Mouse (Mus musculus) forebrain, embryonic 16.5 days (tissue): ENCODE results near the gene Gm8978. TPM values are rescaled to one million over a fixed set of nuclear protein-coding genes. Genes with fewer than 3 reads are reported as not detected.
"Not testable (repeated sequence)": the region's sequence is repeated elsewhere in the genome, so short reads cannot be mapped to it uniquely, and the experiment has no call there.

Source experiments
- ATAC-seq: fragments of 200-750 bp; cut with Nextera tagmentation; 2 replicates; pipeline ENCODE4 v1.8.0; 2017; ENCODE audit warnings: mild to moderate bottlenecking, moderate library complexity
- H3K27ac ChIP-seq: fragments of 300-500 bp; sonication (generic); 2 replicates; pipeline ENCODE4 v1.5.1; 2014; ENCODE audit warnings: low read length, control low read depth
- H3K27me3 ChIP-seq: fragments of 300-500 bp; sonication (generic); replicated peaks from 2 replicates; pipeline ENCODE4 v1.6.1; 2014; ENCODE audit warnings: low read length; ENCODE audit not compliant: control insufficient read depth, insufficient read depth
- H3K36me3 ChIP-seq: fragments of 300-500 bp; sonication (generic); 2 replicates; pipeline ENCODE4 v1.6.1; 2014; ENCODE audit not compliant: control insufficient read depth, insufficient read depth
- H3K4me1 ChIP-seq: fragments of 300-500 bp; sonication (generic); replicated peaks from 2 replicates; pipeline ENCODE4 v1.6.1; 2014; ENCODE audit warnings: low read length; ENCODE audit not compliant: control insufficient read depth, insufficient read depth
- H3K4me2 ChIP-seq: fragments of 300-500 bp; sonication (generic); 2 replicates; pipeline ENCODE4 v1.6.1; 2014; ENCODE audit warnings: mild to moderate bottlenecking, low read length, control low read depth
- H3K4me3 ChIP-seq: fragments of 300-500 bp; sonication (generic); replicated peaks from 2 replicates; pipeline ENCODE4 v1.5.1; 2014; ENCODE audit warnings: mild to moderate bottlenecking, low read length, control low read depth
- H3K9ac ChIP-seq: fragments of 300-500 bp; sonication (generic); replicated peaks from 2 replicates; pipeline ENCODE4 v1.6.1; 2014; ENCODE audit warnings: low read depth, low read length, control low read depth
- H3K9me3 ChIP-seq: fragments of 300-500 bp; sonication (generic); 2 replicates; pipeline ENCODE4 v1.6.1; 2016; ENCODE audit warnings: low read length; ENCODE audit not compliant: control insufficient read depth
- WGBS: fragments of 180-500 bp; shearing (Covaris S2); extraction: QIAGEN DNeasy Blood & Tissue Kit; methylation state at CpG from one replicate; pipeline ENCODE4 v1.1.7; 2014; 5-methylcytosine and 5-hydroxymethylcytosine counted together
- microRNA-seq: library from miRNA; unstranded; fragments of <30 nt; microRNA quantifications from one replicate; pipeline ENCODE4, GENCODE M21; 2017
- polyA plus RNA-seq: library from polyadenylated mRNA; unstranded; fragments of >200 nt; fragmentation: Nextera tagmentation; extraction: Ambion mirVana; gene quantifications from 2 replicates; pipeline ENCODE4 v1.2.1, GENCODE M21; 2015

The Gm8978 gene
- polyA plus RNA-seq, result not detected in 2 replicates

DNA sequence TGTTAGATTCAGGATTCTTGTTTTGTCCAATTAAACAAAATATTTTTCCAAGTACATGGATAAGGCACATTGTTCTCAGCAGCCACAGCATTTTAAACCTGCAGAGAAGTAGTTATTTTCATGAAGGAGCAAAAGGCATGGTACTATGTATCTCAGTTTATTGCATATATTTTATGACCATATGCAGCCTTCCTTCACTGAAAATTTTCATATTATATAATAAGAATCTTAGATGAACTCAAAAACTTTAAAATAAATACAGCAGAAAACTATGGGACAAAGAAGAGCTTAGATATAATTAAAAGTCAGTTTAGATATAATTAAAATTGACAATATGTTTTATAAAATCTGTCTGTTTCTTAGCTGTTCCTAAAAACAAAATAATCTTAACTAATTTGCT, at the start of gene Gm8978:
Gene Gm8978 (minus strand): TSS at position 101 of the 400 bp plus-strand sequence.
- not testable (repeated sequence) for H3K4me2 ChIP-seq, H3K4me3 ChIP-seq, ATAC-seq, H3K36me3 ChIP-seq, H3K9ac ChIP-seq, H3K9me3 ChIP-seq, H3K4me1 ChIP-seq, H3K27ac ChIP-seq, H3K27me3 ChIP-seq

DNA sequence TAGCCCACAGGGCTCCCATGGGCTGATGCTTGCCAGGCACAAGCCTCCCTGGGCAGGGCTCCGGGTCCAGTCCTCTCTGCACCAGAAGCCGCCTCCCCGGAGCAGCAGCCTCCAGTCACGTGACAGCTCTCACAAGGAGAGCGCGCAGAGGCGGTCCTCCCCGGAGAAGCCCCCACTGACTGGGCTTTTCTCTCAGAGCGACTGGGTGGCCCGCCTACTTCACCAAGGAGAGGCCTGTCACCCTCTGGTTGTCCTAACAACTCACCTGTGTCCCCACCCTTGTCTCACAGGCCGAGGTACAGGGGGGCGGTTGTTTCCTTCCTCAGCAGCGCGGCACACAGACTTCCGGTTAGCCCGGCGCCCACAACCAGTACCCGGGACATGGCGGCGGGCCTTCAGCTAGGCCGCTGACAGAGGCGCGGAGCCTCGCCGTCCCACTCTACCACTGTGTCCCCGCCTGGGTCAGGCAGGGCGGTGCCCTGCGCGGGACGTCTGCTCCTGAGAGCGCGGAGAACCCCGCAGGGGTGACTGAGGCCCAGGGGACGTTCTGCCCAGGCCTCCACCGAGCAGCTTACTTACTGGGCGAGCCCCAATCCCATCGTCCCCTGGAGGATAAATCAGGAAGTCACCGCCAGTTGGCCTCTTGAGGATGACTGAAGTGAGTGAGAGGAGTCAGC, 35.3 kb downstream of the Gm8978 start:
- ATAC-seq, result peak; percentile 99
- WGBS, result 2% methylated on average over 10 of the region's 38 CpGs
- H3K36me3 ChIP-seq, H3K9me3 ChIP-seq, H3K4me1 ChIP-seq, H3K27me3 ChIP-seq: not testable (repeated sequence)
- Histone ChIP-seq H3K9ac (peak overlapping the region; percentile 61), H3K27ac (peak overlapping the region; percentile 6; the same call in 1 of the 2 replicates), H3K4me2 (peak overlapping the region; percentile 52), H3K4me3 (peak overlapping the region; percentile 42)

DNA sequence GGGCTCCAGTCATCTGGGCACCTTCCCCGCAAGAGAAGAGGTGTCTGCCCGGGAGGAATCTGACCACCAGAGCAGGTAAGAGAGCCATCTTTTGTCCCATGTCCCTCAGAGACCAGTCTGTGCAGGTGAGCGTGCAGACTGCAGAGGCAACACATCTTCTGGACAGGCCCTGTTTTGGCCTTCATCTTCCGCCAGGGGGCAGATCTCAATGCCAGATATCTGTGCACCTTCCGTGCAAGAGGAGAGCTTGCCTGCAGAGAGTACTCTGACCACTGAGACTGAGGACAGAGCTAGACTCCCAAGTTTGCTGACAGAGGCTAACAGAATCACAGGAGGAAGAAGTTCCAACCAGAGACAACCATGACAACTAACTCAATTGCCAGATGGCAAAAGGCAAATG, 56.5 kb downstream of the Gm8978 start:
- not testable (repeated sequence) for H3K27ac ChIP-seq, H3K4me3 ChIP-seq, H3K4me2 ChIP-seq, H3K36me3 ChIP-seq, H3K4me1 ChIP-seq, H3K9ac ChIP-seq, ATAC-seq, H3K27me3 ChIP-seq, H3K9me3 ChIP-seq
- WGBS, result 85% methylated on average over 5 of the region's 5 CpGs

Small RNAs within 50 kb of the gene (microRNA-seq; reads per million reads assigned to microRNA genes)
- not detected for gene Gm27440

Other genes with a start within 250 kb of the Gm8978 start
- 7.0 and 9.1 TPM in 2 replicates for gene Rnls, start 233.0 kb downstream of the Gm8978 start, polyA plus RNA-seq
- gene Lipo4, start 107.5 kb downstream of the Gm8978 start, polyA plus RNA-seq, result not detected in 2 replicates
- gene Lipo2, start 126.1 kb upstream of the Gm8978 start, polyA plus RNA-seq, result 0.21 and 0.62 TPM in 2 replicates
- 9.9 and 10.4 TPM in 2 replicates for gene Lipo3, start 136.7 kb upstream of the Gm8978 start, polyA plus RNA-seq
- not detected in 2 replicates for gene Lipo1, start 162.2 kb upstream of the Gm8978 start, polyA plus RNA-seq